9 mouse cellular contexts compared by ENCODE assay signal in the genomic region with DNA sequence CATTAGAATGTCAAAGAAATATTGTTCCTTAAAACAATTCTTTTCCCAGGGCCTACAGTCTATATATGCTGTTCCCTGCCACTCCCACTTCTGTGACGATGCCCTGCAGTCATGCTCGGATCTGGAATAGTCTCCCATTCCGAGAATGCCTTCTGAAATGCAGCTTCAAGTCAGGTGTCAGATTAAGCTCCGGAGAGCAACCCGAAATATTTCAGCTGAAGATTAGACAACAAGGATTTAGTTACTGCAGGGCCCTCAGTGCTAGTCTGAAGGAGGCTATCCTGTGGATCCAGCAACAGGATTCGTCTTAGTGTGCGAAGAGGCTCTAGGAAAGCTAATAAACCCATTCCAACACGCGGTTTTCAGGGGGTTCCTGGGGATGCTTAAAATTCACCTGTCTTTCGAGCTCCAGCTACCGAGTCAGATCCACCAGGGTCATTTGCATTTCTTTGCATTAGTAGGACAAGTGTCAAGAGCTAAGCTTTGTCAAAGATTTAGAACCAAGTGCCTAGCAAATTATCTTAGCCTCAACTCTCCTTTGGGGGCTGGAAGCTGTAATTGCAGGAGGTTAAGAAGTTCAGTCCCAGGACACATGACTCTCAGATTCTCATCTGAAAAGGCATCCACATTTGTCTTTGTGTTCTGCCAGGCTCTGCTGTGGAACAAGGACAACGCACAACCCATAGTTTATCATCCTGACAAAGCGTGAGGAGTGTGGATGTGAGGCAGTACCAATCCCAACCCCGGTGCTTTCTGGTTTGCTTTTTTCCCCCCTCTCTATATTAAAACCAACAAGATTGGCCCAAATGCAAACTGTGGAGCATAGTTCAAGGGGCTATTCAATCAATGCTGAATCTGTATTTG. TPM values are rescaled to one million over a fixed set of nuclear protein-coding genes. Genes with fewer than 3 reads are reported as not detected.
DNase-seq lines count a peak whose midpoint lies in the region; ATAC-seq and TF ChIP-seq lines count a peak whose summit lies in the region.
"Had no signal": no experiment of that assay in that cellular context is flagged by ENCODE, and none has a peak within 500 bp of the region (broad histone marks: within the 10 kb centered on the region; RNA-seq: fewer than 3 reads in every experiment).

No protein-coding gene starts in this region.

- H3K9me3 ChIP-seq in heart, embryonic 15.5 days (replicated peaks): no peaks in the 10 kb centered on the region
- no peaks in the 10 kb centered on the region for H3K9me3 ChIP-seq in hindbrain, embryonic 13.5 days

- no peak overlapping the region for H3ac ChIP-seq in myocyte (ENCODE audit: control insufficient read depth, insufficient read length)

- peaks cover 86% of the 10 kb centered on the region for H3K79me2 ChIP-seq in myocyte (ENCODE audit: control insufficient read depth, insufficient read depth)

- peak overlapping the region; percentile 2; the same call in 1 of the 2 replicates for H3K9ac ChIP-seq in heart, embryonic 15.5 days
- peak overlapping the region; percentile 99 for H3K9ac ChIP-seq in hindbrain, embryonic 13.5 days

- no peak for DNase-seq in heart, postnatal 10 days
- peak; percentile 69 for DNase-seq in embryo, embryonic 10 days (ENCODE audit: low spot score)
- no peak for DNase-seq in B cell, adult 2 months
- DNase-seq in cerebellum, adult 18-20 months: no peak
- DNase-seq in ovary, postnatal 14 days (ENCODE audit: low spot score): no peak

- ATAC-seq in heart, embryonic 15.5 days (replicated peaks; ENCODE audit: insufficient number of reproducible peaks, insufficient read depth, low FRiP score, low read depth): no peak
- ATAC-seq in hindbrain, embryonic 13.5 days (ENCODE audit: low FRiP score): no peak

- 26% methylated on average over 14 of the region's 14 CpGs for WGBS in heart, embryonic 15.5 days
- 3% methylated on average over 14 of the region's 14 CpGs for WGBS in hindbrain, embryonic 13.5 days

- intact Hi-C loops in heart, postnatal 10 days (cut with DNase I): loop anchor here (5.0 kb wide), 3 partner anchors 170 to 430 kb away; no protein-coding TSS in a partner anchor

- peak overlapping the region; percentile 6; the same call in 1 of the 2 replicates for H3K27ac ChIP-seq in heart, embryonic 15.5 days
- H3K27ac ChIP-seq in hindbrain, embryonic 13.5 days: peak overlapping the region; percentile 80

- peak overlapping the region; percentile 94 for H3K4me3 ChIP-seq in heart, embryonic 15.5 days
- H3K4me3 ChIP-seq in hindbrain, embryonic 13.5 days: peak overlapping the region; percentile 96
- no peak overlapping the region for H3K4me3 ChIP-seq in myocyte

- H3K4me1 ChIP-seq in heart, embryonic 15.5 days (replicated peaks): peaks cover 26% of the 10 kb centered on the region
- H3K4me1 ChIP-seq in hindbrain, embryonic 13.5 days (replicated peaks): peaks cover 65% of the 10 kb centered on the region

- no peak for TF ChIP-seq POLR2A in myocyte (IDR thresholded peaks at IDR 0.05; ENCODE audit: insufficient read length, low read depth)

- no peaks in the 10 kb centered on the region for H3K36me3 ChIP-seq in heart, embryonic 15.5 days
- no peaks in the 10 kb centered on the region for H3K36me3 ChIP-seq in hindbrain, embryonic 13.5 days
- H3K36me3 ChIP-seq in myocyte (ENCODE audit: control insufficient read depth, insufficient read depth): no peaks in the 10 kb centered on the region

- no peaks in the 10 kb centered on the region for H3K27me3 ChIP-seq in heart, embryonic 15.5 days
- no peaks in the 10 kb centered on the region for H3K27me3 ChIP-seq in hindbrain, embryonic 13.5 days
- H3K27me3 ChIP-seq in myocyte (ENCODE audit: control insufficient read depth, insufficient read depth, insufficient read length): no peaks in the 10 kb centered on the region
- H3K27me3 ChIP-seq: CH12.LX had no signal

- peak overlapping the region; percentile 93 for H3K4me2 ChIP-seq in heart, embryonic 15.5 days
- H3K4me2 ChIP-seq in hindbrain, embryonic 13.5 days: peak overlapping the region; percentile 75
- peak overlapping the region; percentile 65 for H3K4me2 ChIP-seq in myocyte (ENCODE audit: low read depth)

TF ChIP-seq in myocyte, 11 proteins besides CTCF, POLR2A, EP300 and RAD21:
- no peak for TF ChIP-seq E2F4 (IDR thresholded peaks at IDR 0.05; ENCODE audit: insufficient read depth)
- no peak for TF ChIP-seq MYOD1 (IDR thresholded peaks at IDR 0.05; ENCODE audit: control insufficient read depth in 1 of 3, insufficient read length in 2 of 3, low read depth in 2 of 3)
- TF ChIP-seq SRF (IDR thresholded peaks at IDR 0.05; ENCODE audit: control insufficient read depth, insufficient read length, low read depth): no peak

RNA-seq across cellular contexts. Expression of gene Efnb2, which starts 4.2 kb away (rescaled TPM):
- polyA plus RNA-seq in heart, embryonic 15.5 days (2015; fragmentation: Nextera tagmentation; extraction: Ambion mirVana): 11.4 and 15.8 TPM in 2 replicates
- total RNA-seq in heart, postnatal 10 days (2021): 10 to 100 TPM; 44.6 to 49.7 TPM
- polyA plus RNA-seq in hindbrain, embryonic 13.5 days (2015; fragmentation: Nextera tagmentation; extraction: Ambion mirVana): 20.8 and 26.1 TPM in 2 replicates
- polyA plus RNA-seq in myocyte (2012; fragmentation: generic; extraction: Trizol): 10.3 TPM

RNA-seq across cellular contexts. Expression of gene Arglu1, which starts 33.5 kb away (rescaled TPM):
- 79.4 and 85.1 TPM in 2 replicates for polyA plus RNA-seq in heart, embryonic 15.5 days (2015; fragmentation: Nextera tagmentation; extraction: Ambion mirVana)
- 10 to 100 TPM; 43.4 to 44.8 TPM for total RNA-seq in heart, postnatal 10 days (2021)
- 187 and 200 TPM in 2 replicates for polyA plus RNA-seq in hindbrain, embryonic 13.5 days (2015; fragmentation: Nextera tagmentation; extraction: Ambion mirVana)
- polyA plus RNA-seq in myocyte (2012; fragmentation: generic; extraction: Trizol): 17.7 TPM
